Mouse (Mus musculus): ENCODE data around the gene Tex14. TPM values are rescaled to one million over a fixed set of nuclear protein-coding genes. Genes with fewer than 3 reads are reported as not detected.
"Not testable (repeated sequence)": the region's sequence is repeated elsewhere in the genome, so short reads cannot be mapped to it uniquely, and the experiment has no call there.

The Tex14 gene
- polyA plus RNA-seq, 1 experiment from 2014 or later: 0.45 TPM

DNA sequence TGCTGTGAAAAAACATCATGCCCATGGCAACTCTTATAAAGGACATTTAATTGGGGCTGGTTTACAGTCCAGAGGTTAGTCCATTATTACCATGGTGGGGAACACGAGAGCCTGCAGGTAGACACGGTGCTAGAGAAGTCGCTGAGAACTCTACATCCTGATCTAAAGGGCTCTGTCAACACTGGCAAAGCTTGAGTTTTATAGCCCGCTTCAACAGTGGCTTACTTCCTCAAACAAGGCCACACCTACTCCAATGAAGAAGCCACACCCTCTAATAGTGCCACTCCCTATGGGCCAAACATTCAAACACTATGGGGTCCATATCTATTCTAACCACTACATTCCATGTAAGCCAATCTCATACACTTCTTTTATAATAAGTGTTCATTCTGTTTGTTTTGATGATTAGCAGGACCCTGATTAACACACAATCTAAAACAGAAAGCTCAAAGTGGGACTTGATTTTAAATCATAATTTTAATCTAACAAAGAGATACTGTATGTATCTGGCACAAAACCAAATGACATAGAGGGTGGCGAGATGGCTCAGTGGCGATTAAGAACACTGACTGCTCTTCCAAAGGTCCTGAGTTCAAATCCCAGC, 61.2 kb downstream of the Tex14 start:
- peaks cover 15% of the 10 kb centered on the region for H3K4me1 ChIP-seq (replicated peaks)
- ATAC-seq (ENCODE audit: insufficient number of reproducible peaks, low FRiP score): no peak
- no peak overlapping the region for H3K27ac ChIP-seq (ENCODE audit: poor library complexity, severe bottlenecking)
- H3K9me3 ChIP-seq (replicated peaks): no peaks in the 10 kb centered on the region
- H3K27me3 ChIP-seq (replicated peaks): no peaks in the 10 kb centered on the region
- no peaks in the 10 kb centered on the region for H3K36me3 ChIP-seq
- H3K9ac ChIP-seq: no peak overlapping the region
- 63% methylated on average over 6 of the region's 6 CpGs for WGBS
- no peak overlapping the region for H3K4me3 ChIP-seq
- no peak overlapping the region for H3K4me2 ChIP-seq

DNA sequence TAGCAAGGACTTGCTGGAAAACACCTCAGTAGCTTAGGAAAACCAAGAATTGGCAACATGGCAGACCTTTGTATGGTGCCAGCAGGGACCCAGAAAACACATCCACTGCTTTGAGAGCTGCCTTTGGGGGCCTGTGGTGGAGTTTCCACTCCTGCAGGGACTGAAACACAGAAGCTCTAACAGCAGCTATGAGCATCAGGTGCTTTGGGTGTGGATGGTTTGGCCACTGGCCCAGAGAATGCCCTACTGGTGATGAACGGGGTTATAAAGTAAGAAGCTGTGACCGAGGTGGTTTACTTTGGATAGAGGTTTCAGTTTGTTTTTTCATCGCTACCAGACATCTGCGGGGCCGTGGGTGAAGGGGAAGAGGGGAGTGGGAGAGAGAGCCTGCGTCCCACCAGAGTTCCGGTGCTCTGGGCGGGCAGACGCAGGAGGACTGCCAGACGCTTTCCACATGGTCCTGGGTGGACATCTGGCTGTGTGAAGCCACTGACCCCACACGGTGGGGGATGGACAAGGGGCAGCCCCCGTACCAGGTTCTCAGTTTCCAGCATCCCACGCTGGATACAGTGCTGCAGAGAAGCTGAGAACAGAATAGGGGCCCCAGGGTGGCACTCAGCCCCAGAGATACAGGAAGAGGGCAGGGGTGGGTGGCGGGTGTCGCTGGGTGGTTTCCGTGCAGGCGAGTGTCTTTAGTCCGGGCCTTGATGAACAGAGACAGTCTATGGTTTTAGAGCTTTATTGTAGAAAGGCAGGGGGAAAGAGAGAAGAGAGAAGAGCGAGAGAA, 62.8 kb downstream of the Tex14 start:
- 52% methylated on average over 19 of the region's 19 CpGs for WGBS
- Histone ChIP-seq H3K9me3 (replicated peaks) (no peaks in the 10 kb centered on the region), H3K4me1 (replicated peaks) (peaks cover 15% of the 10 kb centered on the region), H3K4me3 (no peak overlapping the region), H3K9ac (peak overlapping the region; percentile 41; the same call in 1 of the 2 replicates), H3K27ac (ENCODE audit: poor library complexity, severe bottlenecking) (no peak overlapping the region), H3K27me3 (replicated peaks) (no peaks in the 10 kb centered on the region), H3K4me2 (peak overlapping the region; percentile 14; the same call in 1 of the 2 replicates), H3K36me3 (no peaks in the 10 kb centered on the region)
- no peak for ATAC-seq (ENCODE audit: insufficient number of reproducible peaks, low FRiP score)

DNA sequence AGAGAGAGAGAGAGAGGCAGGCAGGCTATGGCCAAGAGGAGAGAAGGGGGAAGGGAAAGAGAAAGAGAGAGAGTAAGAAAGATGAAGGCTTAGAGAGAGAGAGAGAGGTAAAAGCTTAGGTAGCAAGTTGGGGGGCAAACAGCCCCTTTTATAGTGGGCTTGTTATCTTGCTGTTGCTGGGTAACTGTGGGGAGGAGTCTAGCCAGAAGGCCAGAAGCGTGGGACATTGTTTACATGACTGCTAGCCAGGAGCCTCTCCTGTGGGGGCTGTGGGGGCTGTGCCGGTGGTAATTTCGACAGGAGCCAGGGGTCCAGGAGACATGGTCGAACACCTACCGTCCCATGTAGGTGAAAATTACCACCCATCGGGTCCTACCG, 63.4 kb downstream of the Tex14 start:
- Histone ChIP-seq H3K4me1 (replicated peaks) (peaks cover 15% of the 10 kb centered on the region), H3K4me2 (no peak overlapping the region), H3K27ac (ENCODE audit: poor library complexity, severe bottlenecking) (no peak overlapping the region), H3K36me3 (no peaks in the 10 kb centered on the region), H3K4me3 (no peak overlapping the region), H3K27me3 (replicated peaks) (no peaks in the 10 kb centered on the region), H3K9me3 (replicated peaks) (no peaks in the 10 kb centered on the region), H3K9ac (0 out of 2 replicates have a peak overlapping the region, but pooled peaks have one; percentile 45)
- ATAC-seq (ENCODE audit: insufficient number of reproducible peaks, low FRiP score): no peak
- WGBS: 33% methylated on average over 7 of the region's 7 CpGs

DNA sequence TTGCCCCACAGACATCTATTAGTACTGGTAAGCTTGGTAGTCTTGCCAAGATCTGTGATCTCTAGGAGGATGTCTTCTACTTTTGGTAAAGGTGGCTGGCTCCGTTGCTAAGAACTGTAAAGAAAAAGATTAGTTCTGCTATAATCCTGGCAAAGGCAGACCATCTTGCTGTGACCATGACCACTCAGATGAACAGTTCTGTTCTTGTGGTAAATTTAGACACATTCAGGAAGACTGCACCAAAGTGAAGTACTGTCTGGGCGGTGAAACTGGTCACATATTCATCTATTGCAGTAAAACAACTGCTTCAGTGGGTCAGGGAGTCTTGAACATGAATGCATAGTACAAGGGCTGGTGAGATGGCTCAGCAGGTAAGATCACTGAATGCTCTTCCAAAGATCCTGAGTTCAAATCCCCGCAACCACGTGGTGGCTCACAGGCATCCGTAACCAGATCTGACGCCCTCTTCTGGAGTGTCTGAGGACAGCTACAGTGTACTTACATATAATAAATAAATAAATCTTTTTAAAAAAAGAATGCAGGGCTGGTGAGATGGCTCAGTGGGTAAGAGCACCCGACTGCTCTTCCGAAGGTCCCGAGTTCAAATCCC, 63.9 kb downstream of the Tex14 start:
- 77% methylated on average over 9 of the region's 9 CpGs for WGBS
- H3K9ac ChIP-seq: 0 out of 2 replicates have a peak overlapping the region, but pooled peaks have one; percentile 45
- H3K27ac ChIP-seq (ENCODE audit: poor library complexity, severe bottlenecking): no peak overlapping the region
- no peak overlapping the region for H3K4me2 ChIP-seq
- H3K9me3 ChIP-seq (replicated peaks): no peaks in the 10 kb centered on the region
- H3K27me3 ChIP-seq (replicated peaks): no peaks in the 10 kb centered on the region
- no peak for ATAC-seq (ENCODE audit: insufficient number of reproducible peaks, low FRiP score)
- peaks cover 15% of the 10 kb centered on the region for H3K4me1 ChIP-seq (replicated peaks)
- H3K36me3 ChIP-seq: no peaks in the 10 kb centered on the region
- no peak overlapping the region for H3K4me3 ChIP-seq

DNA sequence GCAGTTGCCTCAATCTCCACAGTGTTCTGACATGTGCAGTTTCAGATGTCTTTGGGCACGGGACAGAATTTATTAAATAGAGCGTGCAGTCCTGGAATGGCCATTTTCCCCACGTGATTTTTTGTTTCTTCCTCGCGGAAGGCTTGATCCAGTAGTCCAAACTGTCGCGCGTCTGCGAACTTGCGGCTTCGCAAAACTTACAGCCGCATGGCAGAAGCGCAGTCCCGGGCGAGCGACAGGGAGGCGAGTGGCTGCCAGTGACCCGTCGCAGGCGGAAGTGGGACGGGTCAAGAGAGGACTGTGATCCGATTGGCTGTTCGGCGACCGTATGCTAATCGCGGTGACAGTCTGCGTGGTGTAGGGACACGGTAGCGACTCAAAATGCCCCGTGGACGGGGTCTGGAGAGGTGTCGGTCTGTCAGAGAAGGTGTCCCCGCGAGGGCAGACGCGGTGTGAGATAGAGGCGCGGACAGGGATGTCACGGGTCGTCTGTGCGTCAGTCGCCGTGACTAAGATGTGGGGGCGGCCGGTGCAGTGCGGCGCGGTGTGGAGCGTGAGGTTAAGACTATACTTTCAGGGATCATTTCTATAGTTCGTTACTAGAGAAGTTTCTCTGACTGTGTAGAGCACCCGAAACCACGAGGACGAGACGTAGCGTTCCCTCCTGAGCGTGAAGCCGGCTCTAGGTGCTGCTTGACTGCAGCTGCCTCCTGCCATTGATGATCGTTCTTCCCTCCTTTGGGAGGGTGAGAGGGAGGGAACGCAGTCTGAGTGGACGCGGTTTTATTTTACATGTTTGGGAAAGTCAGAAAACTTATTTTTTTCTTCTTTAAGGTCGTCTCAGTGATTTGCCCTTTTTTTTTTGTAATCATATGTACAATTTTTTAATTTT, 66.2 kb downstream of the Tex14 start:
- peak overlapping the region; percentile 62 for H3K9ac ChIP-seq
- not testable (repeated sequence) for H3K9me3 ChIP-seq (replicated peaks); H3K27me3 ChIP-seq (replicated peaks); H3K36me3 ChIP-seq
- H3K4me2 ChIP-seq: peak overlapping the region; percentile 66
- ATAC-seq (ENCODE audit: insufficient number of reproducible peaks, low FRiP score): peak; percentile 99
- WGBS: under 1% methylated on average over 26 of the region's 63 CpGs
- peaks cover 15% of the 10 kb centered on the region for H3K4me1 ChIP-seq (replicated peaks)
- H3K27ac ChIP-seq (ENCODE audit: poor library complexity, severe bottlenecking): peak overlapping the region; percentile 3; the same call in 1 of the 2 replicates
- H3K4me3 ChIP-seq: peak overlapping the region; percentile 35

- not testable (repeated sequence) for ATAC-seq (ENCODE audit: insufficient number of reproducible peaks, low FRiP score); H3K9me3 ChIP-seq (replicated peaks); H3K4me2 ChIP-seq; H3K27ac ChIP-seq (ENCODE audit: poor library complexity, severe bottlenecking); H3K9ac ChIP-seq; H3K27me3 ChIP-seq (replicated peaks); H3K36me3 ChIP-seq; H3K4me3 ChIP-seq
- H3K4me1 ChIP-seq (replicated peaks): peaks cover 15% of the 10 kb centered on the region
- 0% methylated on average over 2 of the region's 3 CpGs for WGBS
These were observed 66.8 kb downstream of the Tex14 start for GRCm38 (mm10) chr11:87471699-87471997.

DNA sequence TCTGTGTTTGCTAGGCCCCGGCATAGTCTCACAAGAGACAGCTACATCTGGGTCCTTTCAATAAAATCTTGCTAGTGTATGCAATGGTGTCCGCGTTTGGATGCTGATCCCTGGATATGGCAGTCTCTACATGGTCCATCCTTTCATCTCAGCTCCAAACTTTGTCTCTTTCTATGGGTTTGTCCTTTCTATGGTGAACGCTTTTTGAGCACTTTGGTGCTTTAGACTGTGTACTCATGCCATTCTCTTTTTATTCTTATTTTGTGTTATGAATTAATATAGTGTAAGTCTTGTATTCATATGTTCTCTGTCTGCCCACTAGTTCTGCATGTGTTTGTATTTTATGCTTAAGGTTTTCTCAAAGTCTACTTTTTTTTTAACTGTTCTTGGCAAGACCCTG, 67.2 kb downstream of the Tex14 start:
- H3K36me3 ChIP-seq; H3K9me3 ChIP-seq (replicated peaks); H3K4me2 ChIP-seq; ATAC-seq (ENCODE audit: insufficient number of reproducible peaks, low FRiP score); H3K4me3 ChIP-seq; H3K9ac ChIP-seq; H3K27me3 ChIP-seq (replicated peaks); H3K27ac ChIP-seq (ENCODE audit: poor library complexity, severe bottlenecking): not testable (repeated sequence)
- H3K4me1 ChIP-seq (replicated peaks): peaks cover 15% of the 10 kb centered on the region
- 28% methylated on average over 4 of the region's 4 CpGs for WGBS

DNA sequence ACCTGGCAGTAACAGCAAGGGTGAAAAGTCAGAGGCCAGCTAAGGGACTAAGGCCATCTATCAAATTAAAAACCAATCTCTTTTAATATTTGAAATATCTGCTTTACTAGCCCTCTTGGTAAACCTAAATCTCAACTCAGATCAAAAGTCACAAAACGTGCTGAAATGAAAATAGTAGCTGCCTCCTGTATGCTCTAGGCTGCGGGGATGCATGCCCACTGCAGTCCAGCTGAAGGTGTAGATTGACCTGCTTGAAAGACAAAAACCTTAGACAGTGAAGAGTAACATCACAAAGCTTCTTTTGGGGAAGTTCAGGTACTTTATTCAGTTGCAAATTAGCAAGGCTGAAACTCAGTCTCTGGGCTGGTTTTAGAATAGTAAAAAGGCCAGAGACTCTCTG, 74.3 kb downstream of the Tex14 start:
- H3K4me2 ChIP-seq; H3K27me3 ChIP-seq (replicated peaks); H3K27ac ChIP-seq (ENCODE audit: poor library complexity, severe bottlenecking); H3K36me3 ChIP-seq; ATAC-seq (ENCODE audit: insufficient number of reproducible peaks, low FRiP score); H3K4me1 ChIP-seq (replicated peaks); H3K4me3 ChIP-seq; H3K9ac ChIP-seq; H3K9me3 ChIP-seq (replicated peaks): not testable (repeated sequence)
- WGBS: 64% methylated on average over 2 of the region's 2 CpGs

- Histone ChIP-seq H3K4me3 (no peak overlapping the region), H3K9ac (no peak overlapping the region), H3K36me3 (no peaks in the 10 kb centered on the region), H3K9me3 (replicated peaks) (no peaks in the 10 kb centered on the region), H3K27ac (ENCODE audit: poor library complexity, severe bottlenecking) (no peak overlapping the region), H3K4me2 (no peak overlapping the region), H3K27me3 (replicated peaks) (no peaks in the 10 kb centered on the region), H3K4me1 (replicated peaks) (no peaks in the 10 kb centered on the region)
- ATAC-seq (ENCODE audit: insufficient number of reproducible peaks, low FRiP score): no peak
- WGBS: 63% methylated on average over 3 of the region's 3 CpGs
These were observed 79.0 kb downstream of the Tex14 start for GRCm38 (mm10) chr11:87483796-87484326.

DNA sequence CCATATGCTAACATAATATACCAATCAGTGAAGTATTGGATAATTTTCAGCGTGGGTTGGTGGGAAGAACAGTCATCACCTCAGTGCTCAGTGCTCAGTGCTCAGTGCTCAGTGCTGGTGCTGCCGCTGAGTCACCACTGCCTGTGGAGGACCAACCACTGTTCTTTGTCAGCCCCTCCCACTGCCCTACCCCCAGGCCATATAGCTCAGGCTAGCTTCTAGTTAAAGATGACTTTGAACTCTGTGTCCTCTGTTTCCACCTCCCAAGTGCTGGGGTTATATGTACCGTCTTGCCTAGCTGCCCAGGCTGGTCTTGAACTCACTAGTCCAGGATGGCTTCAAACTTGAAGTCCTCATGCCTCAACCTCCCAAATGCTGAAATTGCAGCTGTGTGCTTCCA, 84.1 kb downstream of the Tex14 start:
- Histone ChIP-seq H3K27me3 (replicated peaks) (no peaks in the 10 kb centered on the region), H3K9ac (no peak overlapping the region), H3K4me2 (no peak overlapping the region), H3K9me3 (replicated peaks) (no peaks in the 10 kb centered on the region; the same call in 1 of the 2 replicates), H3K36me3 (no peaks in the 10 kb centered on the region), H3K4me1 (replicated peaks) (no peaks in the 10 kb centered on the region), H3K27ac (ENCODE audit: poor library complexity, severe bottlenecking) (no peak overlapping the region), H3K4me3 (no peak overlapping the region)
- ATAC-seq (ENCODE audit: insufficient number of reproducible peaks, low FRiP score): no peak
- WGBS: 77% methylated on average over 3 of the region's 3 CpGs

Measured in heart, embryonic 12.5 days (tissue).